Mouse (Mus musculus): ENCODE measurements around the gene Chka. TPM values are rescaled to one million over a fixed set of nuclear protein-coding genes. Genes with fewer than 3 reads are reported as not detected.

Chka gene
- polyA plus RNA-seq, 1 experiment from 2014 or later, result 36.1 TPM

- H3K4me2 ChIP-seq, result no peak overlapping the region
- no peak overlapping the region for H3K9ac ChIP-seq
- WGBS, result 86% methylated on average over 9 of the region's 9 CpGs
- H3K9me3 ChIP-seq (replicated peaks), result no peaks in the 10 kb centered on the region
- peaks cover 34% of the 10 kb centered on the region for H3K4me1 ChIP-seq (replicated peaks)
- no peak overlapping the region for H3K27ac ChIP-seq (ENCODE audit: poor library complexity, severe bottlenecking)
- ATAC-seq (ENCODE audit: insufficient number of reproducible peaks, low FRiP score), result no peak
- no peak overlapping the region for H3K4me3 ChIP-seq
- H3K27me3 ChIP-seq (replicated peaks), result 0 out of 2 replicates have a peak, but pooled peaks cover 4% of the 10 kb centered on the region
- H3K36me3 ChIP-seq, result no peaks in the 10 kb centered on the region
These were observed 80.1 kb downstream of the Chka start for GRCm38 (mm10) chr19:3931716-3932115.

GRCm38 (mm10) chr19:3935032-3935895 lies 83.7 kb downstream of the Chka start, which contains the start of gene Unc93b1:
TSS of gene Unc93b1 (plus strand) at chr19:3935186.
- Histone ChIP-seq H3K4me2 (peak within 1 kb of the TSS; percentile 92), H3K27me3 (replicated peaks) (0 out of 2 replicates have a peak, but pooled peaks cover 4% of the 10 kb centered on the region), H3K4me3 (peak within 1 kb of the TSS; percentile 60), H3K9ac (peak within 1 kb of the TSS; percentile 71), H3K9me3 (replicated peaks) (no peaks in the 10 kb centered on the region), H3K36me3 (no peaks in the 10 kb centered on the region), H3K4me1 (replicated peaks) (peaks cover 19% of the 10 kb centered on the region), H3K27ac (ENCODE audit: poor library complexity, severe bottlenecking) (no peak within 1 kb of the TSS)
- peak; percentile 79 for ATAC-seq (ENCODE audit: insufficient number of reproducible peaks, low FRiP score)
- 6% methylated on average over 42 of the region's 42 CpGs for WGBS

DNA sequence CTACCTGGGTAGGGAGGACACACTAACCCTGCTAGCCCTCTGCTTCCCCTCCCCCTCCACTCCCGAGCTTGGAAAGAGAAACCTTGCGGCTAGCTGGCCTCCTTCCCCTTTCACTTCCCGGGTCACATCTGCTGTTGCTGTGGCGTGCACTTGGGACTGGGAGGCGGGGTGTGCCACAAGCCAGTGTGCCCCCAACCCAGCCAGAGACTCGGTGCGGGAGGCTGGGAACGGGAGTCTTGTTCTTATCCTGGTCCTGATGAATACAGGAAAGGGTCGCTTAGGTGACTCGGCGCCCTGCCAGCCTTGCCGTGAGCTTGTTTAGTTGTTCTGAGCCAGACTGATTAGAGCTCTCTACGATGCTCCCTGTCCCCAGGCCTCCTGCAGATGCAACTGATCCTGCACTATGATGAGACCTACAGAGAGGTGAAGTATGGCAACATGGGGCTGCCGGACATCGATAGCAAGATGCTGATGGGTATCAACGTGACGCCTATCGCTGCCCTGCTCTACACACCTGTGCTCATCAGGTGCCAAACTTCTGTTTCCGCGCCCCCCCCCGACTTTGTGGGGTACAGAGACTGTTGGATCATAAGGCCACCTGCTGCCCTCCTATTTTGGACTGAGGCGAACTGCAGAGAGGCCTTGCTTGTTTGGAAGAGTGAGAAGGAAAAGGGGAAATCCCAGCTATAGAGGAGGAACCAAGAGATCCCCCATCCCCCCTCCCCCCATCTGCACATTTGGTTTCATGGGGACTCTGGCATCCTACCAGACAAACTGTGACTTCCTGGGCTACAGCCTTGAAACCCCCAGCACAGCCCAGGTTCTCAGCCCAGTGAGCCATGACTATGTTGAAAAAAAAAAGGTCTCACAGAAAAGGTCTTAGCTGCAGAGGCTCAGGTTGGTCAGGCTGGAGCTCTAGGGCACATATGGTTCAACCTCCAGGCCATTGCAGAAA lies 84.6 kb downstream of the Chka start:
- H3K27ac ChIP-seq (ENCODE audit: poor library complexity, severe bottlenecking), result no peak overlapping the region
- peak overlapping the region; percentile 92 for H3K4me2 ChIP-seq
- no peaks in the 10 kb centered on the region for H3K36me3 ChIP-seq
- 0 out of 2 replicates have a peak, but pooled peaks cover 4% of the 10 kb centered on the region for H3K27me3 ChIP-seq (replicated peaks)
- H3K4me1 ChIP-seq (replicated peaks), result peaks cover 10% of the 10 kb centered on the region
- H3K4me3 ChIP-seq, result peak overlapping the region; percentile 60
- H3K9me3 ChIP-seq (replicated peaks), result no peaks in the 10 kb centered on the region
- H3K9ac ChIP-seq, result peak overlapping the region; percentile 71
- 0 out of 2 replicates have a peak, but pooled peaks have one; percentile 44 for ATAC-seq (ENCODE audit: insufficient number of reproducible peaks, low FRiP score)
- WGBS, result 9% methylated on average over 22 of the region's 22 CpGs

DNA sequence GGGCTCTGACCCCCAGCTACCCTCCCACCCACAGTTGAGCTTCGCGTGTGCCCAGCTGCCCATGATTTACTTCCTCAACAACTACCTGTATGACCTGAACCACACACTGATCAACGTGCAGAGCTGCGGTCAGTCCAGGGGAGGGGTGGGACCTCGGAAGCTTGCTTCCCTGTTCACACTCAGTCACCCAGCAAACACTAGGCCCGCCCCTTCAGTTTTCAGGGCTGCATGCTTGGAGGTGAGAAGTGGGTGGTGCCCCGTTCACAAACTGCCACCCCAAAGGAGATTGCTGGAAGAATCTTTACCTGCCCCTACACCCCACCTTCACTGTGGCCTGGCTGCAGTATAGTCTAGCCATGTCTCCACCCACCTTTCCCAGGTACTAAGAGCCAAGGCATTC lies 90.7 kb downstream of the Chka start:
- Histone ChIP-seq H3K9me3 (replicated peaks) (no peaks in the 10 kb centered on the region), H3K27ac (ENCODE audit: poor library complexity, severe bottlenecking) (no peak overlapping the region), H3K36me3 (no peaks in the 10 kb centered on the region), H3K4me3 (no peak overlapping the region), H3K27me3 (replicated peaks) (peaks cover 26% of the 10 kb centered on the region), H3K4me1 (replicated peaks) (peaks cover 13% of the 10 kb centered on the region), H3K9ac (no peak overlapping the region), H3K4me2 (no peak overlapping the region)
- no peak for ATAC-seq (ENCODE audit: insufficient number of reproducible peaks, low FRiP score)
- 72% methylated on average over 7 of the region's 7 CpGs for WGBS

GRCm38 (mm10) chr19:3942986-3943735 lies 91.6 kb downstream of the Chka start:
- H3K9me3 ChIP-seq (replicated peaks), result no peaks in the 10 kb centered on the region
- 13% methylated on average over 27 of the region's 27 CpGs for WGBS
- H3K4me3 ChIP-seq, result peak overlapping the region; percentile 16
- no peaks in the 10 kb centered on the region for H3K36me3 ChIP-seq
- peaks cover 13% of the 10 kb centered on the region for H3K4me1 ChIP-seq (replicated peaks)
- peaks cover 30% of the 10 kb centered on the region for H3K27me3 ChIP-seq (replicated peaks)
- no peak overlapping the region; the same call in 1 of the 2 replicates for H3K9ac ChIP-seq
- ATAC-seq (ENCODE audit: insufficient number of reproducible peaks, low FRiP score), result peak; percentile 46
- no peak overlapping the region for H3K27ac ChIP-seq (ENCODE audit: poor library complexity, severe bottlenecking)
- peak overlapping the region; percentile 61 for H3K4me2 ChIP-seq

Other genes starting within 250 kb of the Chka start
- 3.3 and 4.2 TPM in 2 replicates for gene Lrp5, start 165.2 kb upstream of the Chka start, polyA plus RNA-seq (2016; fragmentation: Nextera tagmentation; extraction: Ambion mirVana)
- 25.7 and 26.7 TPM in 2 replicates for gene 1810055G02Rik, start 143.5 kb upstream of the Chka start, polyA plus RNA-seq (2016; fragmentation: Nextera tagmentation; extraction: Ambion mirVana)
- gene Kmt5b, start 84.4 kb upstream of the Chka start, polyA plus RNA-seq (2016; fragmentation: Nextera tagmentation; extraction: Ambion mirVana), result 29.3 and 32.9 TPM in 2 replicates
- gene Tcirg1, start 55.4 kb downstream of the Chka start, polyA plus RNA-seq (2016; fragmentation: Nextera tagmentation; extraction: Ambion mirVana), result 22.3 and 26.1 TPM in 2 replicates
- gene Ndufs8, start 61.0 kb downstream of the Chka start, polyA plus RNA-seq (2016; fragmentation: Nextera tagmentation; extraction: Ambion mirVana), result 298 and 324 TPM in 2 replicates
- gene Aldh3b1, start 78.0 kb downstream of the Chka start, polyA plus RNA-seq (2016; fragmentation: Nextera tagmentation; extraction: Ambion mirVana), result 2.0 and 2.3 TPM in 2 replicates
- gene Unc93b1, start 83.4 kb downstream of the Chka start, polyA plus RNA-seq (2016; fragmentation: Nextera tagmentation; extraction: Ambion mirVana), result 7.8 and 8.9 TPM in 2 replicates
- not detected in 2 replicates for gene Aldh3b3, start 106.9 kb downstream of the Chka start, polyA plus RNA-seq (2016; fragmentation: Nextera tagmentation; extraction: Ambion mirVana)
- gene Aldh3b2, start 120.6 kb downstream of the Chka start, polyA plus RNA-seq (2016; fragmentation: Nextera tagmentation; extraction: Ambion mirVana), result 0.40 and 0.86 TPM in 2 replicates
- gene Acy3, start 134.8 kb downstream of the Chka start, polyA plus RNA-seq (2016; fragmentation: Nextera tagmentation; extraction: Ambion mirVana), result 9.3 and 9.5 TPM in 2 replicates
- gene Tbx10, start 141.0 kb downstream of the Chka start, polyA plus RNA-seq (2016; fragmentation: Nextera tagmentation; extraction: Ambion mirVana), result not detected in 2 replicates
- 41.0 and 44.7 TPM in 2 replicates for gene Nudt8, start 148.8 kb downstream of the Chka start, polyA plus RNA-seq (2016; fragmentation: Nextera tagmentation; extraction: Ambion mirVana)
- gene Gm49405, start 148.9 kb downstream of the Chka start, polyA plus RNA-seq (2016; fragmentation: Nextera tagmentation; extraction: Ambion mirVana), result 4.2 and 4.6 TPM in 2 replicates
- gene Doc2g, start 151.5 kb downstream of the Chka start, polyA plus RNA-seq (2016; fragmentation: Nextera tagmentation; extraction: Ambion mirVana), result 74.6 and 84.9 TPM in 2 replicates
- gene Ndufv1, start 161.0 kb downstream of the Chka start, polyA plus RNA-seq (2016; fragmentation: Nextera tagmentation; extraction: Ambion mirVana), result 402 and 417 TPM in 2 replicates
- 346 and 369 TPM in 2 replicates for gene Gstp1, start 186.2 kb downstream of the Chka start, polyA plus RNA-seq (2016; fragmentation: Nextera tagmentation; extraction: Ambion mirVana)
- gene Gstp2, start 194.2 kb downstream of the Chka start, polyA plus RNA-seq (2016; fragmentation: Nextera tagmentation; extraction: Ambion mirVana), result 3.6 and 7.1 TPM in 2 replicates
- 0.69 TPM in 1 of 2 replicates, not detected in the other for gene Gstp3, start 207.8 kb downstream of the Chka start, polyA plus RNA-seq (2016; fragmentation: Nextera tagmentation; extraction: Ambion mirVana)
- not detected in 2 replicates for gene Cabp2, start 229.8 kb downstream of the Chka start, polyA plus RNA-seq (2016; fragmentation: Nextera tagmentation; extraction: Ambion mirVana)
- 54.4 and 57.6 TPM in 2 replicates for gene Cdk2ap2, start 245.4 kb downstream of the Chka start, polyA plus RNA-seq (2016; fragmentation: Nextera tagmentation; extraction: Ambion mirVana)
- 23.3 and 23.5 TPM in 2 replicates for gene Pitpnm1, start 248.2 kb downstream of the Chka start, polyA plus RNA-seq (2016; fragmentation: Nextera tagmentation; extraction: Ambion mirVana)